Mouse (Mus musculus) urinary bladder, postnatal 10 days (tissue): ENCODE results near the gene Cln5.

ENCODE experiments used
- DNase-seq: peaks from one replicate; pipeline ENCODE4 v3.0.0; 2022; ENCODE audit warnings: low spot score

The Cln5 gene

DNA sequence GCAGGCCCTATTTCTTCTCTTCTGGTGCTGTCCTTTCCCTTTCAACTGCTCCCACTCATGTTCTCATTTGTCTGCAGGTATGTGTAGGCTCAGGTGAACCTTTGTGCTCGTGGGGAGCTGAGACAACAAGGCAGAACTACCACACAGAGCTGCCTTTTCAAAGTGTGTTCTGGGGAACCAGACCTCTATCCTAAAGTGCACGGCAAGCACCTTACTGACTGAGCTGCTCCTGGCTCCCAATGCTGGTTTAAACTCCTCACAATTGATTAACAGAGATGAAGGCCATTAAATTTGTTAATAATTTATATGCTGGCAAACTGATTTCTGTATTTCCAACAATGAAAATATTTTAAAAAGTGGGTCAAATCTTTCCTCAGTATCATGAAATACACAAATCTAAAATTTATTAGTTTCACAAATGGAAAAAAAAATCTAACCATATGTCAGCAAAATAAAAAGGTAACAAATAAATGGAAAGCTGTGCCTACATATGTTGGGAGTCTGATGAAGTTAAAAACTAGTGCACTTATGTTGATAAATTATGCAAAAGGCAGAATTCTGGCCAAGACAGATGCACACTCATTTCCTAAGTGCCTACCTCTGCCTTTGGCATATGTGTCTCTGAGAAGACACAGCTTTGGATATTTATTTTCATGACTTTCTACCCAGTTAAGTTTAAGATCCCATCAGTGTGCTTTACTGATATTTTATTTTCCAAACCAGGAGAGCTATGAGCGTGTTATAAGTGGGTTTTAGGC, 42.8 kb downstream of the Cln5 start:
- DNase-seq = no peak

DNA sequence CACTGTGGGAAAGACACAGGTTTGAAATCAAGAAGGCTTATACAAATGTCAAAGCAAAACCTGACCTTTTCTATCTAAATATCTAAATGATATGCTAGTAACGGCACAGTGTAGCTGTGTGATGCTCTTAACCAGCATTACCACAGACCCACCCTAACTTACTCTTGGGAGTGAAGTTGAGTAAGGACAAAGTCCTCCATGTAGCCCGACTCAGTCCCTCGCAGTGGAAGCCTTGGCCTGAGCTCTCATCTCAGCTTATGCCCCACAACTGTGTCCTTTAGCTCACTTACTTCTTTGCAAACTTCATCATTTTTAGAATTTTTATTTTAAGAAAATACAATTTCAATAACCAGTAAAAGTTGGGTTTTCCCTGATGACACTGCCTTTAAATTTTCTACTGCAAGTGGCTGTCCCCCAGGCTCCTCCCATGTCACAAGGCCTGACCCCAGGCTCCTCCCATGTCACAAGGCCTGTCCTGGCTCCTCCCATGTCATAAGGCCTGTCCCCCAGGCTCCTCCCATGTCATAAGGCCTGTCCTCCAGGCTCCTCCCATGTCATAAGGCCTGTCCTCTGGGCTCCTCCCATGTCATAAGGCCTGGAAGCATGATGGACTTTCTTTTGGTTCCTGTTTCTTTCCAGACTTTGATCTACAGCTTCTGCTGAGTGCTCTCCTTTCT, 45.1 kb downstream of the Cln5 start:
- DNase-seq = no peak

DNA sequence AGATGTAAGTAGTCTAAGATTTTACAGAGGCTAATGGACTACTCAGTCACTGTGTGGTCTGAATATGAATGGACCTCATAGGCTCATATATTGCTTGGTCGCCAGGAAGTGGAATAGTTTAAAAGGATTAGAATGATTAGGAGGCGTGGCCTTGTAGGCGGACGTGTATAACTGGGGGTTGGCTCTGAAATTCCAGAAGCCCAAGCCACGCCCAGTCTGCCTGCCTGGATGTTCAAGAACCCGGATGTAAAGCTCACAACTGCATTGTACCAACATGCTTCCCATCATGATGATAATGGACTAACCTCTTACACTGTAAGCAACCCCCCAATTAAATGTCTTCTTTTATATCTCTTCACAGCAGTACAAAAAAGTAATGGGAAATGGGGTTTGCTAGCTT, 55.7 kb downstream of the Cln5 start:
- no peak for DNase-seq
